Mouse (Mus musculus) cerebellum, adult 2 months (tissue): ENCODE results near the gene Gm10192.

Source experiments
- CTCF ChIP-seq: fragments of 200-500 bp; IDR thresholded peaks from 2 replicates; pipeline ENCODE4 v1.5.1; 2011; ENCODE audit warnings: low read depth, mild to moderate bottlenecking, control low read depth, low read length, moderate library complexity, borderline replicate concordance; ENCODE audit not compliant: insufficient read depth
- POLR2A ChIP-seq: fragments of 200-500 bp; IDR thresholded peaks from 2 replicates; pipeline ENCODE4 v1.6.1; 2011; ENCODE audit warnings: low read length, control low read depth, borderline replicate concordance; ENCODE audit not compliant: insufficient read depth

DNA sequence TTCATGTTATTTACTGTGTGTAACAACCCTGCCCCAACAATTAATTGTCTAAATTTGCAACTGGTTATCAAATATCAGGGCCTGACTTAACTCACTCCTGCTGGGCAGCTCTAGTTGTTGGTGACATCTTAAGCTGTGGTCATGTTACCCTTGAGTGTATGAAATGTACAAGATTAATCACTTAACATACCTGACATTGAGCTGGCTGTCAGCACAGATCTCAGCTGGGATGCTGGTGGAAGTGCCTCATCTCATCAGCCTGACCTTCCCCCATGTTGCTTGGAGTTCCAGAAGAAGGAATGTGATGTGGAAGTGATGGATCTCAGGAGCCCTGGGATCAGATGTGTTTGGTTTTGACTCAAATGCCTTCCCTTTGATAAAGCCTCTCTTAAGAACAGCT is 29.5 kb upstream of the Gm10192 start:
- TF ChIP-seq CTCF (no peak), POLR2A (no peak)
